Mouse (Mus musculus): ENCODE measurements at regions not wholly inside any gene's neighbourhood (a gene's known extent, or its start where the extent isn't known, plus 50 kb on each side); places are given as distances from the start of the nearest gene placed in this dataset.

GRCm38 (mm10) chr1:73680829-73681228, 443.4 kb downstream of the Tns1 start:
- ATAC-seq (replicated peaks) = no peak
- WGBS = 97% methylated on average over 3 of the region's 3 CpGs
- no peaks in the 10 kb centered on the region for H3K36me3 ChIP-seq

GRCm38 (mm10) chr1:73673851-73674235, 450.4 kb downstream of the Tns1 start:
- Histone ChIP-seq H3K4me3 (no peak overlapping the region), H3K9me3 (no peaks in the 10 kb centered on the region), H3K4me2 (replicated peaks) (no peak overlapping the region), H3K27ac (replicated peaks) (no peak overlapping the region), H3K9ac (replicated peaks) (no peak overlapping the region), H3K36me3 (no peaks in the 10 kb centered on the region), H3K27me3 (no peaks in the 10 kb centered on the region), H3K4me1 (no peaks in the 10 kb centered on the region; the same call in 1 of the 2 replicates)
- WGBS = 43% methylated on average over 1 of the region's 1 CpGs
- no peak for ATAC-seq (replicated peaks)

More at GRCm38 (mm10) chr1:73680829-73681228, 443.4 kb downstream of the Tns1 start:
- no peak overlapping the region for H3K27ac ChIP-seq (replicated peaks)
- H3K4me1 ChIP-seq = no peaks in the 10 kb centered on the region
- H3K9me3 ChIP-seq = no peaks in the 10 kb centered on the region
- no peak overlapping the region for H3K4me3 ChIP-seq
- H3K27me3 ChIP-seq = no peaks in the 10 kb centered on the region
- H3K9ac ChIP-seq (replicated peaks) = no peak overlapping the region
- no peak overlapping the region for H3K4me2 ChIP-seq (replicated peaks)

- 16% methylated on average over 4 of the region's 4 CpGs for WGBS
- Histone ChIP-seq H3K27ac (replicated peaks) (no peak overlapping the region), H3K36me3 (no peaks in the 10 kb centered on the region), H3K27me3 (no peaks in the 10 kb centered on the region), H3K9ac (replicated peaks) (no peak overlapping the region), H3K4me1 (no peaks in the 10 kb centered on the region; the same call in 1 of the 2 replicates), H3K4me3 (no peak overlapping the region), H3K4me2 (replicated peaks) (no peak overlapping the region), H3K9me3 (no peaks in the 10 kb centered on the region)
- no peak for ATAC-seq (replicated peaks)
Observed at GRCm38 (mm10) chr1:73673191-73673850, 450.9 kb downstream of the Tns1 start.

- no peak overlapping the region for H3K4me3 ChIP-seq
- 94% methylated on average over 4 of the region's 4 CpGs for WGBS
- H3K4me1 ChIP-seq = no peaks in the 10 kb centered on the region; the same call in 1 of the 2 replicates
- H3K27ac ChIP-seq (replicated peaks) = no peak overlapping the region
- no peaks in the 10 kb centered on the region for H3K36me3 ChIP-seq
- no peaks in the 10 kb centered on the region for H3K27me3 ChIP-seq
- no peaks in the 10 kb centered on the region for H3K9me3 ChIP-seq
- H3K9ac ChIP-seq (replicated peaks) = no peak overlapping the region
- no peak for ATAC-seq (replicated peaks)
- H3K4me2 ChIP-seq (replicated peaks) = no peak overlapping the region
Observed at GRCm38 (mm10) chr1:73672239-73672638, 452.0 kb downstream of the Tns1 start.

- H3K9me3 ChIP-seq = no peaks in the 10 kb centered on the region
- 83% methylated on average over 2 of the region's 2 CpGs for WGBS
- ATAC-seq (replicated peaks) = no peak
- H3K36me3 ChIP-seq = no peaks in the 10 kb centered on the region
- H3K4me1 ChIP-seq = no peaks in the 10 kb centered on the region; the same call in 1 of the 2 replicates
- no peak overlapping the region for H3K4me3 ChIP-seq
- H3K27ac ChIP-seq (replicated peaks) = no peak overlapping the region
- H3K9ac ChIP-seq (replicated peaks) = no peak overlapping the region
- H3K27me3 ChIP-seq = no peaks in the 10 kb centered on the region
- no peak overlapping the region for H3K4me2 ChIP-seq (replicated peaks)
Observed at GRCm38 (mm10) chr1:73668691-73669090, 455.6 kb downstream of the Tns1 start.

- ATAC-seq (replicated peaks) = no peak
- no peaks in the 10 kb centered on the region for H3K9me3 ChIP-seq
- H3K4me2 ChIP-seq (replicated peaks) = no peak overlapping the region
- 64% methylated on average over 1 of the region's 1 CpGs for WGBS
- H3K36me3 ChIP-seq = no peaks in the 10 kb centered on the region
- H3K27me3 ChIP-seq = no peaks in the 10 kb centered on the region
- H3K4me3 ChIP-seq = no peak overlapping the region
- H3K27ac ChIP-seq (replicated peaks) = no peak overlapping the region
- no peak overlapping the region for H3K9ac ChIP-seq (replicated peaks)
- no peaks in the 10 kb centered on the region for H3K4me1 ChIP-seq
Observed at GRCm38 (mm10) chr1:73663546-73663945, 460.7 kb downstream of the Tns1 start.

GRCm38 (mm10) chr1:73645011-73645410, 479.2 kb downstream of the Tns1 start:
- H3K27ac ChIP-seq (replicated peaks) = no peak overlapping the region
- peaks cover 18% of the 10 kb centered on the region for H3K4me1 ChIP-seq
- H3K4me3 ChIP-seq = no peak overlapping the region
- H3K9me3 ChIP-seq = no peaks in the 10 kb centered on the region
- H3K27me3 ChIP-seq = no peaks in the 10 kb centered on the region
- no peak overlapping the region for H3K4me2 ChIP-seq (replicated peaks)
- H3K36me3 ChIP-seq = no peaks in the 10 kb centered on the region
- no peak for ATAC-seq (replicated peaks)
- H3K9ac ChIP-seq (replicated peaks) = no peak overlapping the region
- WGBS = 76% methylated on average over 3 of the region's 3 CpGs

GRCm38 (mm10) chr1:73644394-73644793, 479.9 kb downstream of the Tns1 start:
- no peak for ATAC-seq (replicated peaks)
- Histone ChIP-seq H3K27ac (replicated peaks) (no peak overlapping the region), H3K27me3 (no peaks in the 10 kb centered on the region), H3K36me3 (no peaks in the 10 kb centered on the region), H3K4me2 (replicated peaks) (no peak overlapping the region), H3K4me3 (no peak overlapping the region), H3K9me3 (no peaks in the 10 kb centered on the region), H3K9ac (replicated peaks) (no peak overlapping the region), H3K4me1 (peaks cover 18% of the 10 kb centered on the region)
- WGBS = 82% methylated on average over 5 of the region's 5 CpGs

GRCm38 (mm10) chr1:73643431-73643830, 480.8 kb downstream of the Tns1 start:
- H3K9me3 ChIP-seq = no peaks in the 10 kb centered on the region
- no peak overlapping the region for H3K27ac ChIP-seq (replicated peaks)
- peaks cover 18% of the 10 kb centered on the region for H3K4me1 ChIP-seq
- no peaks in the 10 kb centered on the region for H3K36me3 ChIP-seq
- no peaks in the 10 kb centered on the region for H3K27me3 ChIP-seq
- ATAC-seq (replicated peaks) = no peak
- H3K4me2 ChIP-seq (replicated peaks) = no peak overlapping the region
- WGBS = 67% methylated on average over 5 of the region's 5 CpGs
- no peak overlapping the region for H3K4me3 ChIP-seq
- H3K9ac ChIP-seq (replicated peaks) = no peak overlapping the region

GRCm38 (mm10) chr1:73642691-73643109, 481.5 kb downstream of the Tns1 start:
- no peak overlapping the region for H3K27ac ChIP-seq (replicated peaks)

GRCm38 (mm10) chr1:73641456-73641855, 482.8 kb downstream of the Tns1 start:
- no peak overlapping the region for H3K9ac ChIP-seq (replicated peaks)
- no peak overlapping the region for H3K4me3 ChIP-seq
- H3K27ac ChIP-seq (replicated peaks) = peak overlapping the region; percentile 33; the same call in 1 of the 2 replicates
- no peaks in the 10 kb centered on the region for H3K36me3 ChIP-seq
- H3K4me2 ChIP-seq (replicated peaks) = no peak overlapping the region
- WGBS = 78% methylated on average over 8 of the region's 8 CpGs
- H3K27me3 ChIP-seq = no peaks in the 10 kb centered on the region
- peaks cover 18% of the 10 kb centered on the region for H3K4me1 ChIP-seq
- H3K9me3 ChIP-seq = no peaks in the 10 kb centered on the region
- ATAC-seq (replicated peaks) = no peak

More at GRCm38 (mm10) chr1:73642691-73643109, 481.5 kb downstream of the Tns1 start:
- 10% methylated on average over 7 of the region's 7 CpGs for WGBS
- no peak for ATAC-seq (replicated peaks)
- Histone ChIP-seq H3K4me2 (replicated peaks) (no peak overlapping the region), H3K9me3 (no peaks in the 10 kb centered on the region), H3K4me1 (peaks cover 18% of the 10 kb centered on the region), H3K9ac (replicated peaks) (no peak overlapping the region), H3K27me3 (no peaks in the 10 kb centered on the region), H3K4me3 (no peak overlapping the region), H3K36me3 (no peaks in the 10 kb centered on the region)

- H3K9me3 ChIP-seq = no peaks in the 10 kb centered on the region
- ATAC-seq (replicated peaks) = peak; percentile 73
- no peak overlapping the region for H3K4me3 ChIP-seq
- H3K4me2 ChIP-seq (replicated peaks) = no peak overlapping the region
- peaks cover 18% of the 10 kb centered on the region for H3K4me1 ChIP-seq
- no peaks in the 10 kb centered on the region for H3K36me3 ChIP-seq
- H3K9ac ChIP-seq (replicated peaks) = no peak overlapping the region
- H3K27ac ChIP-seq (replicated peaks) = peak overlapping the region; percentile 46
- 10% methylated on average over 12 of the region's 12 CpGs for WGBS
- H3K27me3 ChIP-seq = no peaks in the 10 kb centered on the region
Observed at GRCm38 (mm10) chr1:73640726-73641451, 483.4 kb downstream of the Tns1 start.
